Mouse (Mus musculus) layer of hippocampus, postnatal 25 days (tissue): Measurements from ENCODE around the gene Nkapl. TPM values are rescaled to one million over a fixed set of nuclear protein-coding genes. Genes with fewer than 3 reads are reported as not detected.

Experiments used
- DNase-seq, 2 experiments: peaks; one replicate each; pipeline ENCODE4 v3.0.0; 2022; ENCODE audit warnings: mixed read lengths in 2 of 2, low spot score in 1 of 2; ENCODE audit errors: extremely low spot score in 1 of 2
- microRNA-seq, 2 experiments: library from miRNA; unstranded; fragments of <30 nt; microRNA quantifications; one replicate each; pipeline ENCODE4 v1.2.0; 2021
- total RNA-seq, 2 experiments: library from RNA; stranded (reverse); gene quantifications; 2 replicates each; pipeline ENCODE4 v1.2.3; 2021

Nkapl gene
- total RNA-seq, 2 experiments from 2014 or later = 0.91 to 1.6 TPM

DNA sequence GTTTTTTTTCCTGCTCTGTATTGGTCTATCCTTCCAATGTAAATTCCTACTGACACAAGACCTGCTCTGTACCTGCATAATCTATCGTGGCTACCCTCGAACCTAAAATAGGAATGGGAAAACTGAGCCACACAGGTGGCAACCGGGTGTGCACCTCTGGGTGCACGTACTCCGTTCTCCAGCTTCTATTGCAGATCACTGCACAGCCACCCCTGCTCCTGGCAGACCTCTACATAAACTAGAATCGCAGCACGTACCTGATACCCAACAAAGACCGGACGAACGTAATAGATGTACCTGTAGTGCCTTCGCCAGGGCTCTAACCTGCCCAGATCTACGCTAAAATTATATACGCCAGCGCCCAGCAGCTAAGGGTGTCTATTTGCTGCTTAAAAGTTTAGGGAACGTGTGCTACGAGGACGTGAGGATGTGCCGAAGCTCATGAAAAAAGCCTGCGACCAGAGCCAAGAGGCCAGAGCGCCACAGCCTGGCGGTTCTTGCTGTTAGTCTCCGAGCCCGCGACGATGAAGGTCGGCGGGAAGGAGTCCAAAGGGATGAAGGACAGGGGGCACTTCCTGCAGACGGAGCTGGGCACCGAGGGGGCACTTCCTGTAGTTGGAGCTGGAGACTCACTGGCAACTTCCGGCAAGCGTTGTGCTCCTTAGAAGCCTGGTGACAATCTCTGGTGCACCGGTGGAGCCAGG lies 27.7 kb downstream of the Nkapl start, which contains the start of gene Pgbd1:
Gene Pgbd1 (minus strand): TSS at position 556 of the 704 bp plus-strand sequence.
- DNase-seq = peak; percentile 57 to 59

DNA sequence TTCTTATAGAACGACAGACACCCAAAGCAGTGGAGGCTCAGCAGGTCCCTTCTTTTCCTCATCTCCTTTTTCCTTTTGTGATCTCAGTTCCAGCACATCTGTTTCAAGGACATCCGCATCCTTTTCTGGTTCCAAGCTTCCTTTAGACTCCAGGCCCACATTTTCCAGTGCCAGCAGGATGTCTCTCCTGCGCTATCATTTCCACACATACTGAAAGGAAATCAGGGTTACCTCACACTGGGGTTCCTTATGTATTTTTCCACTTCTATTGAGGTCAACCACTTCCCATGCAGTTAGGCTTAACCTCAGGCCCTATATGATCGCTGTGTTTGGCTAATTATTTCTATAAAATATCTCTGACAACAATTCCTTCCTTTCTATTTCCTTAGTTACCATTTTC lies 32.8 kb downstream of the Nkapl start:
- no peak for DNase-seq

DNA sequence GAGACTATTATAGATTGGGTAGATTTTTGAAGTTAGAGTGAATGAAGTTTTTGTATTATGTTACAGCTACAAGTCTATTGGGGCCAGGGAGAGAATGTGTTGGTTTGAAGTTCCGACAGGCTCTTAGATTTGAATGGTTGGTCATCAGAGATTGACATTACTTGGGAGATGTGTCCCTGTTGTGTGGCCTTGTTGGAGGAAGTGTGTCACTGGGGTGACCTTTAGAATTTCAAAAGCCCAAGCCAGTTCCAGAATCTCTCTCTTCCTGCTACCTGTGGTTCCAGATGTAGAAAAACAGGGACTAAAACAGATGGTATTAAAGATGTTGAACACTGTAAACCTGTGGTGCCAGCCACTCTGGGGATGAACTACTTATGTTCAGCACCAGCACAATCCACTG lies 40.7 kb downstream of the Nkapl start:
- no peak for DNase-seq

DNA sequence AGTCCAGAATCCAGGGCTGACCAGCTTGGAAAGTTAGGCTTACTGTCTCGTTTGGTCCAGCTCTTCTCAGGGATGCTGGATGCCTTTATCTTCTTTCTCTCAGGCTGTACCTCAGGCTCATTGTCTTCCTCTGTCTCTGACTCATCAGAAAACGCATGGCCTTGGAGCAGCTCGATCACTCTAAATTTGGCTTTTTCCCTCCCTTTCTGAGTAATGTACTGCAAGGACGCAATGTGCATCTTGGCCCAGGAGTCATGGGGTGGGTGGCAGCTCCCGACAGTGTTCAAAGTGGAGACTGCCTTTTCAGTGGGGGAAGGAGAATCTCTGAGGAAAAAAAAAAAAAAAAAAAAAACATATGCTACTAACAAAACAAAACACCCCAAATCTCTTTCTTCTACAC lies 45.0 kb downstream of the Nkapl start:
- DNase-seq = no peak

DNA sequence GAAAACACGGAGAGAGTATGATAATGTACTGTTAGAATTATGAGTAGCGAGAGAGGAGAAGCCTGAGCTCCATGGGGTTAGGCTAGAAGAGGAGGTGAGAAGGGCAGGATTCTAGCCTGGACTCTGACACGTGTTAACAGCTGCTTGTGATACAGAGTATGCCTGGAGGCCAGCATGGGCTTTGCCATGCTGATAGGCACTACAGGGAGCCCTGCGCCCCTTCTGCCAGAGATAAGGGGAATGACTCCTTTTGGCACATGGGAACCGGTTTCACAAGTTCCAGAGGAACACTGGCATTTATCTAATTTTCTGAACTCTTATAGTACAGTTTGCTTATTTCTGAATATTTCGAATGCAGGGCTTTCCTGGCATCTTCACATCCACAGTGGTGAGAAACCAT lies 49.4 kb downstream of the Nkapl start:
- DNase-seq = no peak

DNA sequence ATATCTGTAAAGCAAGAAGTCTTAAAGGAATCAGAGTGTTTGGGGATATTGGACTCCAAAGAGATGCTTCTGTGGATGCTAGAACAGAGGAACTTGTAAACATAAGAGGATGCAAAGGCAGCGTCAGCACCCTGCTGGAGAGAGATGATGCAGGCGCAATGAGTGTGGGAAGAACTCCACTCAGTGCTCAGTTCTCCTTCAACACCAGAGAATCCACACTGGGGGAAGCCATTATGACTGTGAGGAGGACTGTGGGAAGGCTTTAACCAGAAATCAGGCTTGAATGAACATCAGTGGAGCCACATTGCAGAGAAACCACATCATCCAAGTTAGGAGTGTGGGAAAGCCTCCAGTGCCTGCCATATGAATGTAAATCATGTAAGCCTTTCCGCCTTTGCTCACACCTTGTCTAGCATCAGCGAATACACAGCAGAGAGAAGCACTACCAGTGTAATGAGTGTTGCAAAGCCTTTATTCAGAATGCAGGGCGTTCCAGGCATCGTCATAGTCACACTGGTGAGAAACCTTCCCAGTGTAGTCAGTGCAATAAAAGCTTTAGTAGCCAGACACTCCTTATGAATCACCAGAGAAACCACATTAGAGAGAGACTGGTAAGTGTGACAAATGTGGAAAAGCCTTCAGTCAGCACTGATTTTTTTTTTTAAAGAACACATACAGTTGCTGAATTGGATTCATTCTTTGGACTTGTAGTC lies 50.9 kb downstream of the Nkapl start:
- no peak for DNase-seq

Small RNA genes lying within 50 kb of the gene (microRNA-seq; reads per million reads assigned to microRNA genes)
- gene Mir1896 = 0 reads per million in 2 experiments

Other genes with a start within 250 kb of the Nkapl start
- gene Gpx5, start 175.8 kb downstream of the Nkapl start, total RNA-seq = not detected
- gene Gpx6, start 156.4 kb downstream of the Nkapl start, total RNA-seq = not detected
- not detected for gene Olfr1367, start 121.6 kb downstream of the Nkapl start, total RNA-seq
- gene Zscan12, start 105.7 kb downstream of the Nkapl start, total RNA-seq = 1 to 10 TPM; 8.5 to 9.7 TPM
- 10 to 100 TPM; 35.6 to 42.4 TPM for gene Zkscan3, start 65.8 kb downstream of the Nkapl start, total RNA-seq
- 1 to 10 TPM; 1.2 to 1.8 TPM for gene Pgbd1, start 27.5 kb downstream of the Nkapl start, total RNA-seq
- 10 to 100 TPM; 45.3 to 47.3 TPM for gene Zscan26, start 14.8 kb downstream of the Nkapl start, total RNA-seq
- 1 to 10 TPM; 5.8 to 6.7 TPM for gene Zkscan4, start 10.4 kb upstream of the Nkapl start, total RNA-seq
- not detected for gene Gm10065, start 10.9 kb upstream of the Nkapl start, total RNA-seq
- gene AK157302, start 26.7 kb upstream of the Nkapl start, total RNA-seq = 10 to 100 TPM; 21.2 to 24.4 TPM
- gene Gm11273, start 32.9 kb upstream of the Nkapl start, total RNA-seq = 10 to 100 TPM; 68.8 to 76.1 TPM
- gene Zkscan8, start 62.6 kb upstream of the Nkapl start, total RNA-seq = 10 to 100 TPM; 16.4 to 17.0 TPM
- gene Olfr1366, start 74.3 kb upstream of the Nkapl start, total RNA-seq = not detected
- gene Olfr1535, start 91.4 kb upstream of the Nkapl start, total RNA-seq = not detected
- gene Olfr1364, start 113.2 kb upstream of the Nkapl start, total RNA-seq = not detected
- gene Olfr1362, start 145.5 kb upstream of the Nkapl start, total RNA-seq = not detected
- gene Olfr11, start 174.0 kb upstream of the Nkapl start, total RNA-seq = not detected
- not detected for gene Olfr1361, start 194.9 kb upstream of the Nkapl start, total RNA-seq
- not detected for gene Olfr1360, start 208.9 kb upstream of the Nkapl start, total RNA-seq
- gene Olfr1359, start 229.6 kb upstream of the Nkapl start, total RNA-seq = not detected
- gene Hist1h2bl, start 247.6 kb upstream of the Nkapl start, total RNA-seq = 10 to 100 TPM; 32.0 to 37.1 TPM
- gene Hist1h2ai, start 247.9 kb upstream of the Nkapl start, total RNA-seq = 10 to 100 TPM; 25.2 to 27.6 TPM
- gene Hist1h3h, start 249.2 kb upstream of the Nkapl start, total RNA-seq = 10 to 100 TPM; 51.7 to 65.0 TPM